Mouse (Mus musculus): ENCODE data around the gene Ubfd1. TPM values are rescaled to one million over a fixed set of nuclear protein-coding genes. Genes with fewer than 3 reads are reported as not detected.

Gene Ubfd1
- polyA plus RNA-seq, 1 experiment from 2014 or later, result 81.0 TPM

DNA sequence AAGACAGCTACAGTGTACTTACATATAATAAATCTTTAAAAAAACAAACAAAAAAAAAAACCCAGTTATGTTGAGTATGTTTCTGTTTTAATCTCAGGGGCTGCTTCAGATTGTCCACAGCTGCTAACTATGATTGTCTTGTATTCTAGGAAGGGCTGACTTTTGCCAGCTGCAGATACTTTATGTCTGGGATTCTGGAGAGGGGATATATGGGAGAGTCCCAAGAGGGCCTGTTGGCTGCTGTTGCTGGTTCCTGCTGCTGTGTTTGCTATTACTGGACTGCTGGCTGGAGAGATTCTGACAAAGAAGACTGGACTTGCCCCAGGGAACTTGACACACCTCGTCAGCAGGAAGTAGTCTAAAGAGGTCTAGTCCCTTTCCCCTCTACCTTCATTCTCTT, 16.1 kb upstream of the Ubfd1 start:
- no peak for DNase-seq (ENCODE audit: low spot score)
- H3K4me1 ChIP-seq, result peaks cover 33% of the 10 kb centered on the region
- WGBS, result 74% methylated on average over 1 of the region's 1 CpGs
- no peaks in the 10 kb centered on the region for H3K9me3 ChIP-seq
- H3K4me3 ChIP-seq, result no peak overlapping the region
- H3K27me3 ChIP-seq (ENCODE audit: insufficient read depth, poor library complexity, severe bottlenecking), result no peaks in the 10 kb centered on the region
- peaks cover 59% of the 10 kb centered on the region for H3K36me3 ChIP-seq
- H3K27ac ChIP-seq, result no peak overlapping the region

DNA sequence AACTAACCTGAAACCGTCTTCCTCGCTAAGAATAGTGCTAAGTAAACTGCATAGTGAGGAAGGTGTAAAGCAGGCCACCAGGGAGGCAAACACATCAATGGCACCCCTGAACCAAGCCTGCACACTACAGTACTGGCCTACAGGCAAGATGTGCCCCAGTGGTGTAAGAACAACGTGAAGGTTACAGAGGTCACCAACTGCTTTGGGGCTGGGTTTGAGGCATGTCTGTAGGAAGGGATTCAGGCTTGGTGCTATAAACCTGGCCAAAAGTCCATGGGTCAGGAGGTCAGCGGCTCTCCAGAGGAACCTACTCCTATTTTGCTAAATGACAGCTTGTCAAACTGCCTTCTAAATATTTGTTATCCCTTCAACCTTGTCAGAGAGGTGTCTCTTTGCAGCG, 10.3 kb upstream of the Ubfd1 start:
- DNase-seq (ENCODE audit: low spot score), result no peak
- H3K9me3 ChIP-seq, result no peaks in the 10 kb centered on the region
- no peaks in the 10 kb centered on the region for H3K4me1 ChIP-seq
- no peak overlapping the region for H3K27ac ChIP-seq
- peaks cover 70% of the 10 kb centered on the region for H3K36me3 ChIP-seq
- WGBS, result 87% methylated on average over 5 of the region's 5 CpGs
- H3K27me3 ChIP-seq (ENCODE audit: insufficient read depth, poor library complexity, severe bottlenecking), result no peaks in the 10 kb centered on the region
- no peak overlapping the region for H3K4me3 ChIP-seq

DNA sequence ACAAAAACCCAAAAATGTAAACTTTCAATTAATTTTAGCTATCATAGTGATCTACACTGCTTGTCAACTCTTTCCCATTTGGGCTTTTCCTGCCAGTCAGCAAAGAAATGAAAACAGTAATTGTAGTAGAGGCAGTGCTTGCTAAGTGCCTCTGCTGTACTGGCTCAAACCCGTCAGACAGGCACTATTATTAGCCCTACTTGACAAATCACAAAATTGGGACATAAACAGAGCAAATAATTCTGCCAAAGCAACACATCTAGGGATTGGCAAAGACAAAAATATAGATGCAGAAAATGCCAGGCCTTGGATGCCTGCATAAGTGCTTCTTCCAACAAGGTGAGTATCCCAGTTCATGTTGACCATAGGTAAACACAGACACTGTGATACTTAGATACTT, 1.3 kb upstream of the Ubfd1 start:
- WGBS, result 39% methylated on average over 1 of the region's 1 CpGs
- Histone ChIP-seq H3K36me3 (peaks cover 37% of the 10 kb centered on the region), H3K9me3 (no peaks in the 10 kb centered on the region), H3K4me3 (peak overlapping the region; percentile 99), H3K27me3 (ENCODE audit: insufficient read depth, poor library complexity, severe bottlenecking) (no peaks in the 10 kb centered on the region), H3K27ac (peak overlapping the region; percentile 98; the same call in 1 of the 2 replicates), H3K4me1 (peaks cover 20% of the 10 kb centered on the region)
- DNase-seq (ENCODE audit: low spot score), result peak; percentile 45

DNA sequence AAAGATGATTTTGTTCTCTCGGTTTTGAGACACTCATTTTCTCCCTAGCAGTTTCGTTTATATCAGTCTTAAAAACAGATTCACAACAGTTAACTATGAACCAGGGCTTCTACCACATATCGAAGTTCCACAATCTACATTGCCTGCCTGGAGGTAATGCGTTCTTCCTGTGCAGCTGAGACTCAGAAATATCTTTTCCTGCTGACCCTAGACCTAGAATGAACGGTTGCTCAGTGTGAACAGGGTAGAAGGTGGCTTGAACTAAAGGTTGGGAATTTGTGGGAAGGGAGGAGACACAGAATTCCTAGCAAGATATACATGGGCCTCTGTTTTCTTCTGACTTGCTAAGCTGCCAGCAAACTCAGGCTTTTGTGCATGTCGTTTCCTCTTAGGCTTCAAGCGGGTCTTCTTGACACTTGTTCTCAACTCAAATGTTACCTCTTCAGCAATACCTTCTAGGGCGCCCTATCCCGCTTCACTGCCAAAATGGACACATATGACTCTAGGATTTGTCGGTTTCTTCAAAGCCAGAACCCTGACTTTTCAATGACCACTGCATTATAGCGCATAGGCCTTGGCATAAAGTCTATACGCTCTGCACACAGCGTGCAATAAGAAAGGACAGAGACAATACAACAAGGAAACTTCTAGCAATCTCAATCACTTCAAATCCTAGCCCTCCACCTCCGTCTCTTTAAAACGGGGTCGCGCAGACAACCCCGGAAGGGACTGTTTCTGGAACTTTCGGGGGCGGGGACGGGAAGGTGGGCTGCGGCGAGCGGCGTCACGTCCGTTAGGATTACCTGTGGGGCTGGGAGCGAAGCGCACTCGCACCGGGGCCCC, 652 bp upstream of the Ubfd1 start:
- peaks cover 39% of the 10 kb centered on the region for H3K36me3 ChIP-seq
- peak overlapping the region; percentile 99 for H3K4me3 ChIP-seq
- H3K27me3 ChIP-seq (ENCODE audit: insufficient read depth, poor library complexity, severe bottlenecking), result no peaks in the 10 kb centered on the region
- H3K27ac ChIP-seq, result peak overlapping the region; percentile 98
- no peak for DNase-seq (ENCODE audit: low spot score)
- no peaks in the 10 kb centered on the region for H3K9me3 ChIP-seq
- 16% methylated on average over 31 of the region's 31 CpGs for WGBS
- peaks cover 20% of the 10 kb centered on the region for H3K4me1 ChIP-seq

DNA sequence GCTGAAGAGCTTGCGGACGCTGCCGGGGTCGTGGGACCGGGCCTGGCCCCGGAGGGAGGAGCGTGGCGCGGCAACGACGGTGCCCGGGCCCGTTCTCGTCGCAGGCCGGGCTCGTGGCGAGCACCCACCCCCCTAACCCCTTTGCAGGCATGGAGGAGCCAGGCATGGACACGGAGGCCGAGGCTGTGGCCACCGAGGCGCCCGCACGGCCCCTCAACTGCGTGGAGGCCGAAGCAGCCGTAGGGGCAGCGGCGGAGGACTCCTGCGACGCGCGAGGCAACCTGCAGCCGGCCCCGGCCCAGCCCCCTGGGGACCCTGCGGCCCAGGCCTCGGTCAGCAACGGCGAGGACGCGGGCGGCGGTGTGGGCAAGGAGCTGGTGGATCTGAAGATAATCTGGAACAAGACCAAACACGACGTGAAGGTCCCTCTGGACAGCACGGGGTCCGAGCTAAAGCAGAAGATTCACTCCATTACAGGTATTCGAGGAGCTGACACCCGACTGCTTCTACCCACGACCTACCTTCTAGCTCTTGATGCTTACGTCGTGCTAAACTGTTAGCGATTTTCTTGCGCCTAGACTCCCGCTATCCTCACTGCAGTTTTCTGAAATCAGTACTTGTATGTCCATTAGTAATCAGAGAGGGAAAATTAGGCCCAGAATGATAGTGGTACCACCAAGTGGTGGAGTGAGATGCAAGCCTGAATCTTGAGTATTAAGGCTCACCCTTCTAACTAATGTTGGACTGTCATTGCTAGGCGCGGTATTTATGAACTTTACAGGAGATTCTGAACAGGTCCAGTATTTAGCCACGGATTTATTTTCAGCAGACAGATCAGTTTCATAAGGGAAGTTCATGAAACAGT, 774 bp downstream of the Ubfd1 start:
- no peaks in the 10 kb centered on the region for H3K9me3 ChIP-seq
- H3K27me3 ChIP-seq (ENCODE audit: insufficient read depth, poor library complexity, severe bottlenecking), result no peaks in the 10 kb centered on the region
- peak overlapping the region; percentile 99 for H3K4me3 ChIP-seq
- WGBS, result 1% methylated on average over 58 of the region's 58 CpGs
- peak overlapping the region; percentile 98 for H3K27ac ChIP-seq
- H3K36me3 ChIP-seq, result peaks cover 42% of the 10 kb centered on the region
- H3K4me1 ChIP-seq, result peaks cover 20% of the 10 kb centered on the region
- peak; percentile 78 for DNase-seq (ENCODE audit: low spot score)

DNA sequence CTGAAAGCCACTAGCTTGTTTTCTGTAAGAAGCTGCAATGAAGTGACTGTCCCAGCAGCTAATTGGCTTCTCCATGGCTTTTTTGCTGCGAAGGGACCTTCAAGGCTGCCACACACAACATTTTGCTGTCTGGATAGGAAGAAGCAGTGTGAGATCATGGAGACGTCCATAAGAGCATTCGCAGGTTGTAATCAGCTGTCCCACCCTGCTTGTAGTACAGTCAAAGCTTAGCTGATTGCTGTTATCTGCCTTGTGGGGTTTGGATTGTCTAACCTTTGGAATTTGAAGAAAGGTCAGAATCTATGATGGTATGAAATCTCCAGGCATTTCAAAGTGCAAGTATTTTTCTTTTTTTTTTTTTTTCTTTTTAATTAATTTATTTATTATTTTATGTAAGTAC, 7.4 kb downstream of the Ubfd1 start:
- DNase-seq (ENCODE audit: low spot score), result peak; percentile 35
- Histone ChIP-seq H3K27me3 (ENCODE audit: insufficient read depth, poor library complexity, severe bottlenecking) (no peaks in the 10 kb centered on the region), H3K9me3 (no peaks in the 10 kb centered on the region), H3K4me3 (no peak overlapping the region), H3K36me3 (peaks cover 93% of the 10 kb centered on the region), H3K4me1 (no peaks in the 10 kb centered on the region), H3K27ac (no peak overlapping the region)
- WGBS, result 77% methylated on average over 3 of the region's 3 CpGs

DNA sequence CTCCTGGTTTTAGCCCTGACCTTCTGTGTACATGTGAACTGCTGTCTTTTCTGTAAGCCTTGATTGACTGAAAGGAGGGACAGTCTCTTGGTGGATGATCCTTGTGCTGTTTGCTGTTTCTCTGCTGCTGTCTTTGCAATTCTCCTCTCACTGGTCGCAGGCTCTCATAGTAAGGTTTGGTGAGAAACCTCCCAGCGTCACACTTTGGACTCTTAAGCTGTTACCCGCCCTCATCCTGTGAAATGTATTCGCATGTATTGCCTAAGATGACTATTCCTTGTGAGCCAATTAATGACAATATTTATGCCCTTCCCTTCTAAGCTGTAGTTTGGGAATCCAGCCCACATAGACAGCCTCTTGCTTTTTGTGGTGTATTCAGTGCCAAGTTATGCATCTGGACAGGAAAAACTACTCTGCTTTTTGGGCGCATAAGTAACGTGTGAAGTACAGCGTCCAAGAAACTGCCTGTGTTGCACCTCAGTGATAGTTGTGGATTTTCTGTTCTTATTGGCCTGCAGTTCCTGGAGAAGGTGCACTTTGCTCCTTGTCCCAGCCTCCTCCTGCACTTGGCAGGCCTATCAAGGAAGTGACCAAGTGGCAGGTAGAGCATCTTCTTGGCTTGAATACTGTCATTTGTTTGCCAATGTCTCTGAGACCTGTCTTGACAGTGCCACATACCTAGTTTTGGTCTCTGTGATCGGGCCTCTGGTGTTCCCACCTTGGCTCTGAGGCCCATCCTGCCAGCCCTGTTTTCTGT, 13.0 kb downstream of the Ubfd1 start:
- H3K9me3 ChIP-seq, result no peaks in the 10 kb centered on the region
- WGBS, result 96% methylated on average over 8 of the region's 8 CpGs
- peaks cover 85% of the 10 kb centered on the region for H3K36me3 ChIP-seq
- no peak overlapping the region for H3K4me3 ChIP-seq
- H3K27ac ChIP-seq, result no peak overlapping the region
- peaks cover 6% of the 10 kb centered on the region; the same call in 1 of the 2 replicates for H3K4me1 ChIP-seq
- H3K27me3 ChIP-seq (ENCODE audit: insufficient read depth, poor library complexity, severe bottlenecking), result no peaks in the 10 kb centered on the region
- DNase-seq (ENCODE audit: low spot score), result no peak

DNA sequence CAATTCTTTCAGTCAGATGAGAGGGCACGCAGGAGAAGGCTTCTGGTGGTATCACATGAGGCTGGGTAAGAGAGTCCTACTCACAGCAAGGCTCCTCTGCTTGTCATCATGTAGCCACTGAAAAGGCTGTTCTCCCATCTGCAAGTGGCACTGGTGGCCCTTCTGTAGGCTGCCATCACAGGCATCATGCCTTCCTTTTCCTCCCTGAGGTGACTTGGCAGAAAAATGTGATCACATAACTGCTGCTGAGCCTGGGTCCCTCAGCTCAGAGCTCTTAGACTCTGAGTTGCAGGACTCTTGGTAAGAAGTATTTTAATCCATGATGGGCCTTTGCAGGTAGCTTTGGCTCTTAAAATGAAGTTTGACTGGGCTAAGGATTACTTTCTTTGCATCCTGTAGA, 14.1 kb downstream of the Ubfd1 start:
- DNase-seq (ENCODE audit: low spot score), result peak; percentile 38
- H3K9me3 ChIP-seq, result no peaks in the 10 kb centered on the region
- H3K4me1 ChIP-seq, result peaks cover 6% of the 10 kb centered on the region; the same call in 1 of the 2 replicates
- no peak overlapping the region for H3K4me3 ChIP-seq
- no peak overlapping the region for H3K27ac ChIP-seq
- 100% methylated on average over 1 of the region's 1 CpGs for WGBS
- no peaks in the 10 kb centered on the region for H3K27me3 ChIP-seq (ENCODE audit: insufficient read depth, poor library complexity, severe bottlenecking)
- H3K36me3 ChIP-seq, result peaks cover 82% of the 10 kb centered on the region

DNA sequence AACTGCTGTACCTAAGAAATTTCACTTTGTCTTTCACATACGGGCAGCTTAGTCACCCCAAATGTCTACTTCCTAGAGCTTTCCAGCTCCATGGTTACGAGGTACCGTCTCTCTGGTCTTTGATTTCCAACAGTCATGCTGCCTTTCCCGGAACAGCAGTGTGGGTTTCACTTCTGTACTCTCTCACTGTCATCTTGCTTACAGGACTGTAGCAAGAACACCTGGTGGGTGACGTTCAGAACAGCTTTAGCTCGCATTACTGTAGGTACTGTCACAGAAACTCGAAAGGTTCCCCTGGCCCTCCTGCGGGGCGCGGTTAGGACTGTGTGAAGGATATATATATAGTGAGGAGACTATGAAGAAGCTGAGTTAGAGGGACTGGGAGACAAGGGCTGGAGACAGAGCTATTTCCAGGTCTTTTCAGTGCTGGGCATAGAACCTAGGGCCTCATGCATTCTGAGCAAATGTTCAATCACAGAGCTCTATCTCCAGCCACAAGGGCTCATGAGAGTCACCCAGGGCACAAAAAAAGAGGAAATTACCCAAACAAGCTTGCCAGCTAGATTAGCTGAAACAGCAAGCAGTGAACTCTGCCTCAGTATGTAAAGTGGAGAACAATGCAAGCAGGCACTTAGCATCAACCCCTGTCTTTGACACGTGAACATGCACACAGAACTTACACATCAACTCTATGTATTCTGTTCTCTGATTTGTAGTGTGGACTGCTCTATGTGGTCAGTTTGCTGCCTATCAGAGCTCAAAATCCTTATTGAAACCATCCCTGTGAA, 20.4 kb downstream of the Ubfd1 start:
- no peak for DNase-seq (ENCODE audit: low spot score)
- WGBS, result 93% methylated on average over 11 of the region's 11 CpGs
- peaks cover 85% of the 10 kb centered on the region for H3K36me3 ChIP-seq

DNA sequence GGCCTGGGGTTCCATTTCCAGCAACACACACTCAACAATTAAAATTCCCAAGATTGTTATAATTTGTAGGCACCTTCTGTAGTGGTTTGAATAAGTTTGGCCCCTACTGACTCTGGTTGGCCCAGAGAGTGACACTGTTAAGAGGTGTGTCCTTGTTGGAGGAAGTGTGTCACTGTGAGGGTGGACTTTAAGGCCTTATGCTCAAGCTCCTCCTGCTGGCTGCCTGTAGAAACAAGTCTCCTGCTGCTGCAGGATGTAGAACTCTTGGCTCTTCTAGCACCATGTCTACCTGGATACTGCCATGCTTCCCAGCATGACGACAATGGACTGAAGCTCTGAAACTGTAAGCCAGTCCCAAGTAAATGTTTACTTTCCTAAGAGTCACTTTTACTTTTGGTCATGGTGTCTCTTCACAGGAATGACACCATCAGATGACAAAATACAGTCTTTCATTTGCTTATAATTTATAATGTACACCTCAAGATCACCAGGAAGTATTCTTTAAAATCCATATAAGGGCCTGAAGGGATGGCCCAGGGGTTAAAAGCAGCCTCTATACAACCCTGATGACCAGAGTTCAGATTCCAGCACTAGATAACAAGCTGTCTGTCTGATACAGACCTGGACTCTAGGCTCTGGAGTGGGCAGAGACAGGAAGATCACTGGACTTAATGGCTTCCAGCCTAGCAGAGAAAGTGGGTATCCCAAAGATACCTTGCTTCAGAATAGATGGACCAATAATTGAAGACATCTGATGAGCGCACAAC, 27.8 kb downstream of the Ubfd1 start:
- no peak for DNase-seq (ENCODE audit: low spot score)
- Histone ChIP-seq H3K27me3 (ENCODE audit: insufficient read depth, poor library complexity, severe bottlenecking) (no peaks in the 10 kb centered on the region), H3K4me3 (no peak overlapping the region), H3K27ac (no peak overlapping the region), H3K9me3 (no peaks in the 10 kb centered on the region), H3K4me1 (0 out of 2 replicates have a peak, but pooled peaks cover under 1% of the 10 kb centered on the region), H3K36me3 (peaks cover 92% of the 10 kb centered on the region)
- WGBS, result 88% methylated on average over 2 of the region's 2 CpGs

More for the DNA sequence above, 20.4 kb downstream of the Ubfd1 start:
- no peak overlapping the region for H3K4me3 ChIP-seq
- H3K4me1 ChIP-seq, result peaks cover 6% of the 10 kb centered on the region; the same call in 1 of the 2 replicates
- no peak overlapping the region for H3K27ac ChIP-seq
- no peaks in the 10 kb centered on the region for H3K27me3 ChIP-seq (ENCODE audit: insufficient read depth, poor library complexity, severe bottlenecking)
- no peaks in the 10 kb centered on the region for H3K9me3 ChIP-seq

DNA sequence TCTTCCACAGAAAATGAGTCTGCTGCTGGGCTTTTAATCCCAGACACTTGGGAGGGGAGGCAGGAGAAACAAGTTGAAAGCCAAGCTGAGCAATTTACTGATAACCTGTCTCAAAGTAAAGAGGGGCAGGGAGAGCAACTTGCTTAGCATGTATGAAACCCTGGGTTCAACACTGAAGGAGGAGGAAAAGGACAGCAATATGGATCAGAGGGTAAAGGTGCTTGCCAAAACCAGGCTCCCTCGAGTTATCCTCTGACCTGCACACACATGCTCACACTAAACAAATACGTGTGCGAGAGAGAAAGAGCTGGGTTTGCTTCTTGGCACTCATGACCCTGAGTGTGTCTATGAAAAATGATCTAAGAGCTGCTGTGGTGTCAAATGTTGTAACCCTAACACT, 31.0 kb downstream of the Ubfd1 start:
- peak; percentile 51 for DNase-seq (ENCODE audit: low spot score)
- whole genome bisulfite sequencing, result 87% methylated on average over 3 of the region's 3 CpGs
- Histone ChIP-seq H3K4me1 (peaks cover 11% of the 10 kb centered on the region), H3K27ac (no peak overlapping the region), H3K36me3 (peaks cover 61% of the 10 kb centered on the region), H3K9me3 (no peaks in the 10 kb centered on the region), H3K4me3 (no peak overlapping the region), H3K27me3 (ENCODE audit: insufficient read depth, poor library complexity, severe bottlenecking) (no peaks in the 10 kb centered on the region)
